Mouse (Mus musculus): ENCODE results near the gene 4833427G06Rik.
A peak's percentile ranks its signal among the peaks of the same experiment; 100 is the strongest.

The 4833427G06Rik gene

GRCm38 (mm10) chr9:51068202-51068601, 33.7 kb downstream of the 4833427G06Rik start:
- no peak for DNase-seq (ENCODE audit: low spot score)

- no peak for DNase-seq (ENCODE audit: low spot score)
These were observed 41.3 kb downstream of the 4833427G06Rik start, which contains the start of gene Btg4 for GRCm38 (mm10) chr9:51060601-51061000. Btg4 (plus strand) TSS chr9:51060901.

- DNase-seq (ENCODE audit: low spot score): peak; percentile 9
These were observed 42.8 kb downstream of the 4833427G06Rik start for GRCm38 (mm10) chr9:51058951-51059521.

- no peak for DNase-seq (ENCODE audit: low spot score)
These were observed 45.2 kb downstream of the 4833427G06Rik start for GRCm38 (mm10) chr9:51056360-51057324.

GRCm38 (mm10) chr9:51052180-51052579, 49.7 kb downstream of the 4833427G06Rik start:
- DNase-seq (ENCODE audit: low spot score): peak; percentile 13

GRCm38 (mm10) chr9:51042136-51042535, 59.7 kb downstream of the 4833427G06Rik start:
- DNase-seq (ENCODE audit: low spot score): no peak

- no peak for DNase-seq (ENCODE audit: low spot score)
These were observed 60.3 kb downstream of the 4833427G06Rik start for GRCm38 (mm10) chr9:51041491-51041980.

GRCm38 (mm10) chr9:51032785-51033529, 68.9 kb downstream of the 4833427G06Rik start:
- DNase-seq (ENCODE audit: low spot score): no peak

GRCm38 (mm10) chr9:51032291-51032690, 69.6 kb downstream of the 4833427G06Rik start:
- DNase-seq (ENCODE audit: low spot score): no peak

- no peak for DNase-seq (ENCODE audit: low spot score)
These were observed 70.3 kb downstream of the 4833427G06Rik start for GRCm38 (mm10) chr9:51031603-51032002.
